Mouse (Mus musculus) cerebellum, postnatal 36 days (tissue): ENCODE data around the gene Vcl.

Experiments used
- DNase-seq, 2 experiments: peaks; one replicate each; pipeline ENCODE4 v3.0.0; 2021 to 2022; ENCODE audit warnings: mixed read lengths in 2 of 2

Vcl gene

DNA sequence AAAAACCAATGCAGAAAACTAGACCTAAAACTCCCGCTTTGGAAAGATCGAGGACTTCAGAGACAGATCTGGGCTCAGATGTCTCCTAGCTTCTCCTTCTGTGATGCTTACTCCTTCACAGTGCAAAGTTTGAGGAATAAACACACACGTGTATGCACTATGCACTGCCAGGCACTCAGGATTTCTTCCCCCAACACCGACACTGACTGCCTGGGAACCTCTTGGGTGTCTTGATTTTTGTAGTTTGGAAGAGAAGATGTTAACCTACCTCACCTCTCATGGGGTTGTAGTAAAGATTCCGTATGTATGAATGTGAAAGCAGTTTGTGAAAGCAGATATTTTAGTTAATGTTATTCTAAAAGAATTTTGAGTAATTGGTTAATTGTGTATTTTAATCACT lies 88.7 kb downstream of the Vcl start:
- no peak for DNase-seq

DNA sequence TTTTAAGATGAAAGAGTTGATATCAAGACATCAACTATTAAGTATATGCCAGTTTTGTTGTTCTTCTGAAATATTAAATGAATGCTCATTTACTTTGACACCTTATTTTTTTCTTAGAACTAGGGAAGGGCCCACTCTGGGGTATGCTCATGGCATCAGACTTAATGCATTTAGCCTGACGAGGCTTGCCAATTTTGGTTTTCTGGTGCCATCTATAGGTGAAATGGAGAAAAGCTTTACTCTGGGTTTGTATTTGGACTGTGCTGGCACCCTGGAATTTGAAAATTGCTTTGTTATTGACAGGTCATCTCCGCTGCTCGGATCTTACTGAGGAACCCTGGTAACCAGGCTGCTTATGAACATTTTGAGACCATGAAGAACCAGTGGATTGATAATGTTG lies 89.8 kb downstream of the Vcl start:
- DNase-seq: peak in 1 of 2 experiments; percentile 19

DNA sequence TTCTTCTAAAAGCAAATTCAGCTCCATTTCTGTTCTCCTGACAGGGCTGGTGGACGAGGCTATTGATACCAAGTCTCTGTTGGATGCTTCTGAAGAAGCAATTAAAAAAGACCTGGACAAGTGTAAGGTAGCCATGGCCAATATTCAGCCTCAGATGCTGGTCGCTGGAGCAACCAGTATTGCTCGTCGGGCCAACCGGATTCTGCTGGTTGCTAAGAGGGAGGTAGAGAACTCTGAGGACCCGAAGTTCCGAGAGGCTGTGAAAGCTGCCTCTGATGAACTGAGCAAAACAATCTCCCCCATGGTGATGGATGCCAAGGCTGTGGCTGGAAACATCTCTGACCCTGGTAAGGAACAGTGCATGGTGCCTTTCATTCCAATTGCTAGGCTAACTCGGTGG lies 91.2 kb downstream of the Vcl start:
- no peak for DNase-seq

DNA sequence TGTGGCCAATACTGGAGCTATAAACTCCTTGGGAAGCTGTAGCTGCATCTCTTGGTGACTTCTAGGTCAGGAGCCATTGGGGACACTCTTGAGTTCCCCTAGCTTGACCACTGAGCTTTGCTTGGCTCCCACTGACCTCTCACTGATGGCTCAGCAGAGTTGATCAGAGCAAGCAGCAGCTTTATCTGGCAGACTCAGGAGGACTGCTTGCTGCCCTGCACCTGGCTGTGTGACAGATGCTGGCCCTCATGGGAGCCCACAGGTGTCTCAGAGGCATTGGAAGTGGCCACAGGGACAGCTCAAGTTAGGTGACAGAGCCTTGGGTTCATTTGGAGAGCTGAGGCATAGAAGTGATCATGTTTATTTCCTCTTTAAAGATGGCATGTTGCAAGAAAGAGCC lies 98.3 kb downstream of the Vcl start:
- DNase-seq: no peak

DNA sequence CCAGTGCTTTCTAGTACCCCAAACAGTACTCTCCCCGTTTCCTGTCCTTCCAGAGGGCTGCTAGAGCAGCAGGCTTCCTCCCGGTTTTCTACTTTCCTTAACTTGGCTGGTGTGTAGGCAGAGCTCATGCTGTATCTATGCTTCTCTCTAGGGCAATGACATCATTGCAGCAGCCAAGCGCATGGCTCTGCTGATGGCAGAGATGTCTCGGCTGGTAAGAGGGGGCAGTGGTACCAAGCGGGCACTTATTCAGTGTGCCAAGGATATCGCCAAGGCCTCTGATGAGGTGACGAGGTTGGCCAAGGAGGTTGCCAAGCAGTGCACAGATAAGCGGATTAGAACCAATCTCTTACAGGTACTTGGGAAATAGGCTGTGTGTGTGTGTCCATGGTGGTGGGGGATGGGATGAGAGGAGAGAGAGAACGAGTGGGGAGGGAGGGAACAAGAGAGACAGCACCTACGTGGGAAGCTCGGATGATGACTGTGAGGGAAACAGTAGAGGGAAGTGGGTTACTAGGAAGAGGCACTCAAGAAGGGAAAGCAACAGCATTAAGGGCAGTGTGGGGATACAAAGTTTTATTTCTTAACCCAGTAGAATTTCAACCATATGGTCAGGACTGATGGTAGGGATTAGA lies 99.9 kb downstream of the Vcl start:
- DNase-seq: no peak

DNA sequence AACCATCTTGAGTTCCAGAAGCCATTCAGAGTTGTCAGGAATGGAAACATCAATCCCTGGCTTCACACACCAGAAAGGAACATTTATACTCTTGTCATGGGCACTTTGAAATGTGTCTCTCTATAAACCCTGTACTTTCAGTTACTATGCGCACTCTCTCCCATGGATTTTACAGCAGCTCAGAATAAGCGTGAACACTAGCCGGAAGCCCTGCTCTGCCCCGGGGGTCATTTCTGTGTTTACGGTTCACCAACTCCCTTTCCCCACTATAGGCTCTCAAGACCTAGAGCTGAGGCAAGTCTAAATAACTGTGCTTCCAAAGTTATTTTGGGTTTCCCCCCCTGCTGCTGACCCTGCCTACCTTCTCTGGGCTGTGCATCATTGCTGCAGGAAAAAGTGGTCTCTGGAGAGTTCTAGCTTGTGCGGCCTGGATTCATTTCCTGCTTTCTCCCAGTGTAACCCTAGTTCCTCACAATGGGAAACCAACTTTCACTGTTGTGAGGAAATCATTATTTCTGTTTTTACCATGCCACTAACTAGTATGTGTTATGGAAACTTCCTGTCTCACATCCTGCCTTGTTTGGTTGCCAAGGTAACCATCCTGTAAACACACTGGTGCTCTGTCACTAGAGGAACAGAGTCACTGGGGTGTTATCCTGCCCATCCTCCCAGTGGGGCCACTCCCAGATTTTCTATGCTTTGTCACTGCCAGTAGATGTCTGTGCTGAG lies 102.7 kb downstream of the Vcl start:
- no peak for DNase-seq

DNA sequence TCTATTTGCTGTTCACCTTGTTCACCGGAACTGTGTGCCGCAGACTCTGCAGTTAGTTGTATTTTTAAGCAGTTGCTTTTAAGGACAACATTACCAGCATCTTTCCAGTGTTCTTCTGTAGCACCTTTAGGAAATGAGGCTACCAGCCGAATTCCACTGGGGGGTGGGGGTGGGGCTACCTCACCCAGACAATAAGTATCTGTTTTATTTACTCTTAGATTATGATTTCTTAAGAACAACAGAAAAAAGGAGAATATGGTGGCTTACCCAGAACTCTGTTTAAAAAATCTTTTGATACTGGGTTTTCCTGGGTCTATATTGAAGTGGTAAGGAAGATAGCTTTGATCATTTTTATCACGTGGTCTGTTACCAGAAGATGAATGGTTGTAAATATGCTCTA lies 105.1 kb downstream of the Vcl start:
- DNase-seq: no peak

DNA sequence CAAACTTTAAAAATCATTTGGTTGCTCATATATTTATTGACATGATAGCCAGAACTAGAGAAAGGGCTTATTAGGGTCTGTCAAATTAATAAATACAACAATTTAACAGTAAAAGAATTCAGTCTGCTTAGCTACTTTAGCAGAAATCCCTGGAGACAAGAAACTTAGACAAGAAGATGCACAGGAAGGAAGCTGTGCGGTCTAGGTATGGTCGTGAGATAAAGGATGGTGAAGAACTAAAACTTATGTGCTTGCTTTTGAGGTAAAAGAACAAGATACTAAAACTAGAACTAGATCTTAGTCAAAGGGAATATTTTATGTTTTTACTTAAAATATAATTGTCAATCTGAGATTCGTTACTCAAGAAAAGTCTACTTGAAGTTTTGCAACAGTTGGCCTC lies 105.6 kb downstream of the Vcl start:
- no peak for DNase-seq

DNA sequence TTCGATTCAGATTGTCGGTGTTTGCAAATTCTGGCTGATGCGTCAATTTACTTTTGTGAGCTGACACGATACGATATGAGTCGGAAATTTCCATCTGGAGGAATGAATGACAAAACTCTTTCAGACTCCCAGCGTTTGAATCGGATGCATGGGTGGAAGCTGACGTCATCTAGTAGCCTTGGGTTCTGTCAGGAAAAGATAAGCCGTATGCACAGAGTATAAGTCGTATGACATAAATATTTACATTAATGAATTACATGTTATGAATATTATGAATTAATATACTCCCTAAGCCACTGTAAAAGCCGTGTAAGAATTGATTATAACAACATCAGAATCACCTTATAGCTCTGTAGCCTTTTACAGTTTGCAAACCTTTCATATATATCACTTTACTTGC lies 109.9 kb downstream of the Vcl start:
- no peak for DNase-seq

DNA sequence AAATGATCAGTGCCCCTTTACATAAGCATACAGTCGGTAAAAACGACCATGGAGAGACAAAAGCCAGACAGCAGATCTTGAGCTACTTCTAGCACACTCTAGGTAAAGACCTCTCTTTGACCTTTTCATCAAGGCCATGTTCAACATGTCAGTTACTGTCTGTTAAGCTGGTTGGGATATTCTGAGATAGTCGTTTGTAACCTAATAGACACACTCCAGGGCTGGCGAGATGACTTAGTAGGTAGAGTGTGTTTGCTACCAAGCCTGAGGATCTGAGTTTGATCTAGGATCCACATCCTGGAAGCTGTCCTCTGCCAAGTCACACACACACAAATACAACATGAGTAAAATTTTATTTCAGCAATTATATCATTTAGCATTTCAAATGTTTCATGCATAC lies 110.4 kb downstream of the Vcl start:
- no peak for DNase-seq

DNA sequence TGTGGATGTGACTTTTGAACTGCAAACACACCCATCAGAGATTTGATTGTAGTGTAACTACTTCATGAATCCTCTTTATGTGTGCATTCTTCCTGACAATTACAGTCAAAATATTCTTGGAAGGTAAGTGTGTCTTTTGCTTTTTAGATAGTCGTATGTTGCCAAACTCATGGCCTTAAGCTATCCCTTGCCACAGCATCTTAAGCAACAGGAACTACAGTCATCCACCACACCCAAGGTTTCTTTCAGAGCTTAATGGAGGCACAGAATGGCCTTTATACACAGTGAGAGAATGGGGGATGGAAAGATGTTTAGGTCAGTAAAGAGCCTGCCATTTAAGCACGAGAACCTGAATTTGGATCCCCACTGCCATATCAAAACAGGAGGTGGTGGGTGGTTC lies 118.6 kb downstream of the Vcl start:
- DNase-seq: no peak

DNA sequence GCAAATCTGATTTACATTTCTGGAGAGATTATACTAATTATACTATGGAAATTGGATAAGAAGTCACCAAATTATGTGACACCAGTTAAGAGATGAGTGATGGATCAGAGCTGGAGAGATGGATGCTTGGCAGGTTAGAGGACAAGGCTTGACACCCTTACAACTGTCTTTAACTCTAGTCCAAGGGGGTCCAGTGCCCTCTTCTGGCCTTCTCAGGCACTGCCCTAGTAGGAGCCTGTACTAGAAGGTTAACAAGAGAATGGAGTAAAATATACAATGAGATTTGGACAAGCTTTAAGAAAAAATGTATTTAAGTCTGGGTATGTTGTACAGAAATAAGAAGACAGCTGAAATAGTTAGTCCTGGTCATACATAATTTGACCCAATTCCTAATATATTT lies 119.7 kb downstream of the Vcl start:
- peak; percentile 22 to 33 for DNase-seq

DNA sequence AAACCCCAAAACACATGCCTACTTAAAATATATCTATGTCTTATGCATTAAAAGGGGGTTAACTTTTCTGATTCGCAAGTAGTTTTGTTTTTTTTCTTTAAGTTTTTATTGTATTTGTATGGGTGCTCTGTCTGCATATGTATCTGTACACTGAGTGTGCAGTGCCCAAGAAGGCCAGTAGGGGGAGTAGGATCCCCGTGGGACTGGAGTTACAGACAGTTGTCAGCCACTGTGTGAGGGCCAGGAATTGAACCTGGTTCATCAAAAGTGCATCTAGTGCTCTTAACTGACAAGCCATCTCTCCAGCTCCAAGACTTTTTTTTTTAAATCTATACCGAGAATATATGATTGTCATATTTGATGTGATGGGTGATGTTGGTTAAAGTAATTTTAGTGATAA lies 121.5 kb downstream of the Vcl start:
- DNase-seq: peak in 1 of 2 experiments; percentile 30

DNA sequence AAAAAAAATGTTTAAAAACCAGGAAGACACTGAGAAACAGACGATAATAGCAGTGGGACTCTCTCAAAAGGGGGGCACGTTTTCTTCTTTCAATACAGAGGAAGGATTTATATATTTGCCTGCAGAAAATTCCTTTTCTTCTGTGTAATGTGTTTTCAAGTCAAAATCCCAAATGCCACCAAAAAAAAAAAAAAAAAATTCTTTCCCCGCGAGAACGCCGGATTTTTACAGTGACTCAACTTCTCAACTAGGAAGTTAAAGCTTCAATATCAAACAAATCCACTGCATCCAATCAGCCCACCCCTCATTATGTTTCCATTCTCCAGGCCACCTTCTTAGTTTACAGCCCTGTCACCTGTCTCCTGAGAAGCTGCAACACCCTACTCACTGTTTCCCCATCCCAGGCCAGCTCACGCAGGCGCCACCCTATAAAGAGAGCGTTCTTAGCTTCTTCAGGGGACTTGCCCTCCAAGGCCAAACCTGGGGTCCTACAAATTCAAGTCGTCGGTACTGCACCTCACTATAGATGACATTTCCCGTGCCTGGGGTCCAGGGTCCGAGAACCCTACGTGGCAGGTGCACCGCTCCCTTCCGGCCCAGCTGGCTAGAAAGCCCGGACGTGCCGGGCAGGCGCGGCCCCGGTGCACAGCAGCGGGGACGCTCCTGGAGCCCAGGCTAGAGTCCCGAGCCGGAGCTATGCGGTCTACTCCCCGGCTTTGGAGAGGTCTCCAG lies 122.3 kb downstream of the Vcl start:
- no peak for DNase-seq

DNA sequence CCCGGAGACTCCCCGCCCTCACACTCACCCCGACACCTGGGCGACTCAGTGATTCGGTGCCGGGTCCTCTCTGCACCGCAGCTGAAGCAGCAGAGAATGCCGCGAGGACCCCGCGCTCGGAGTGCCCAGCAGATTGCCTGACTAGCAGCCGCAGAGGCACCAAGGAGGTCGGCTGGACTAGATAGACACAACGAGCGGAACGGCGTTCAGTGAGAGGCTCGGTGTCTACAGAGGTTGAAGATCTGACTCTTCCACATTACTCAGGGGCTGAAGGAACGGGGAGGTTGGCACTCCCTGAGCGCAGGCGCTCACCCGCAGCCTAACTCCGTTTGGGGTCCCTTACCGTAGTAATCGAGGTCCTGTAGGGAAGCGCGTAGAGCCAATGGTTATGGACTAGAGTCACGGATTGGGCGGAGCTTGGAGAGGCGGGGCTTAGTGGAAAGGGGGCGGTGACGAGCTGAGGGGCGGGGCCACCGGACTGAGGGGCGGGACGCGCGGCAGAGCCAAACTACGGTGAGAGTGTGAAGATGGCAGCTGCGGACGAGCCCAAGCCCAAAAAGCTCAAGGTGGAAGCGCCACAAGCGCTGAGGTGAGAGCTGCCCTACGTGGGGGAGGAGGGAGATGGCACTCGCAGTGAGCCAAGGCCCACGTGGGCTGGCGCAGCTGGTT lies 123.0 kb downstream of the Vcl start, which contains the start of the genes Ap3m1 and Adk:
TSS of gene Ap3m1 (minus strand) at position 397 of the 669 bp plus-strand sequence.
TSS of gene Adk (plus strand) at position 463 of the 669 bp plus-strand sequence.
- peak; percentile 90 to 91 for DNase-seq

DNA sequence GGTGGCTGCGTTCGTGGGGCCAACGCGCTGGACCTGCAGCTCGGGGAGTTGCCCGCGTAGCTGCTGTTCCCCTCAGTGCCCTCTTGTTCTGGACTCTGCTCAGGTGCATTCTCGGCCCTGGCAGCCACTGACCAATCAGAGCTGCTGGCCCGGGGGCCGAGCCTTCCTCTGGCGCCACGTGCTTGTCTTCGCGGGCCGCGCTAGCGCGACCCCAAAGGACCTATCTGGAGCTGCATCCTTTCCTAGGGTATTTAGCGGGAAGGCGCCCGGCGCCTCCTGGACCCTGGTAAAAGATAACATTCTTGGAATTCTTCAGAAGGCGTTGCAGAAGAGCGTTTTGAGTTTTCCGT lies 123.6 kb downstream of the Vcl start:
- peak; percentile 66 to 74 for DNase-seq

DNA sequence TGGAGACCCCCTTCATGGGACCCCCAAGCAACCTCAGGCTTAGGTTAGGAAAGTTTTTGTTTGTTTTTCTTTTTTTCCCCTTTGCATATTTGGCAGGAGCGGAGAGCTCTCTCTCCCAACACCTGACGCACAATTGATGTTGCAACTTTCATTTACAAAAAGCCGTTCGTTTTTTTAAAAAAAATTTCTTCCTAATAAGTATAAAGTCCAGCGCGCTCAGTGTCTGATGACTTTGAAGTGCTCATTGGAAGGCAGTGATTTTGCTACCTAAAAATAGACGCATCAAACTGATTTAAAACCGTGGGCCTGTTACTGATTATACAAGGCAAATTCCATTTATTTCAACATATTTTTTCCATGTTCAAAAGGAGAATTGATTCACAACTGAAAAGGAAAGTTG lies 124.0 kb downstream of the Vcl start:
- no peak for DNase-seq

DNA sequence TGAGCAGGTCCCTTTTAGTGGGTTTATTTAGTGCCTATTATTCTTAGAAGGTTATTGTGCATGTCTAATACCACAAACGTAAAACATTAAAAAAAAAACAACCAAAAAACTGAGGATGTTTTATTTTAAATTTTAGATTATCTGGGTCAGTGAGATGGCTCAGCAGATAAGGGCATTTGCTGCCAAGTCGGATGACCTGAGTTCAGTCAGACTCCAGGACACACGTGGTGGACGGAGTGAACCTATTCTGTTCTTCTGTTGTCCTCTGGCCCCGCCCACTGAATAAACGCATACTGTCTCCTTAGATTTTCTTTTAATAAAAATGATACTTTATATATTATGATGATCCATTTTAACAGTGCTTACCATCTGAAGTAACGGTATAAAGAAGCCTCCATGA lies 124.4 kb downstream of the Vcl start:
- DNase-seq: peak in 1 of 2 experiments; percentile 16

DNA sequence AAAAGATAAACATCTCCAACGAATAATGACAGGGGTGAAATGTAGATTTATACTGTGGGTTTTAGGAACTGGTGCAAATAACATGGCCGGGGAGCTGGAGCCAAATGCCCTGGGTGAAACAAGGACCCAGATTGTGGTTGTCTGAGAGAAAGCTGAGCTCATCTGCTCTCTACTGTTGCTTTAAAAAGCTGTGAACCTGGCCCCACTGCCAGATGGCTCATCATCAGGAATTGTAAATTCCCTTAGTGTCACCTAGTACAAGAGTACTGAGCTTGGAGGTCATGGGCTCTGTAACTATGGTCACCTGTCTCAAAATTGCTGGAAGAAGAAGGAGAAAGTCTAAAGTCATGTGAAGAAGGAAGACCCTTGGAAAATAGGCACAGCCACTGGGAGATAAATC lies 129.8 kb downstream of the Vcl start:
- DNase-seq: no peak

DNA sequence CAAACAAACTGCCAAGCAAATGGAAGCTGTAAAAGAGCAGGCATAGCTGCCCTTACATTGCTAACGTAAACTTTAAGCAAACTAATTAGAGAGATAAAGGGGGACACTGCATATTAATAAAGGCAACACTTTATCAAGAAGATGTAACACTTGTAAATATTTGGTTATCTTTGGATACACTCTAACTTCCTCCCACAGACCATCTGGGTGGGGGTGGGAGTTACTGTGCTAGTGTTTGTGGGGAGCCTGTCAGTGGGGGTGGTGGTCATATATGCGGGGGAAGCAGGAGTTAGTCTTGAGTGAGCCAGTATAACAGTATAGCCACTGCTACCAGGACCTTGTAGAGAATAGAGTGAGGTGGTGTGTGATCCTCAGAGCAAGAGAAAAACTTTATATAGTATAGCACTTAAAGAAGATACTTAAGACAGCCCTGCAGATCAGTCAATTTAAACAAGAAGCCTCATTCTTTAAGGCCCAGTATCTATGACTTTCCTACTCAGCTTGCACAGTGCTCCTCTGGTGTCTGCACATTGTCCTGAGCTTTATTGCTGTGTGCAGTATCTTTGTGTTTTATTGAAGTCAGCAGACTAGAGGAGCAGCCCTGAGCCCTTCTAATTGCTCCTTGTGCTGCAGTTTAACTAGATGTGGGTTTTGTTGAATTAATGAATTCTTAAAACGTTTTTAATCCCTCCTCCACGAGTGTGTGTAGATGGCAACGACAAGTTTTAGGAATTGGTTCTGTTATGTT lies 133.7 kb downstream of the Vcl start:
- DNase-seq: no peak

DNA sequence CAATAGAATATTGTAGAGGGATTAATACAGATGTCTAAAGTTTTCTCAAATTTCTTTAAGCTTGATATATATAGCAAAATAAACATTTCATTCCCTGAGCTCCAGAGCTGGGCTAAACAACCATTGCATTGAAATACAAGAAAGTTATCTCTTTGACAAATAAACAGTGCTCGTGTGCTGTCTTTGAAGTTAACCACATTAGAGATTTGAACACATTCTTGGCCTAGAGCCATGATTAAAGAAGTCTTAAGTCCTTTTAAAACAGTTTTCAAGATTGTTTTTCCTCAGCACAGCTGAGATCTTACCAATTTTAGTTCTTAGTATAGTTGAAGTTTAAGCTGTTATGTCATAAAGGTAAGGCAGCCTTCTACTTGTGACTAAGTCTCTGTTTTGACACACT lies 135.1 kb downstream of the Vcl start:
- DNase-seq: no peak

DNA sequence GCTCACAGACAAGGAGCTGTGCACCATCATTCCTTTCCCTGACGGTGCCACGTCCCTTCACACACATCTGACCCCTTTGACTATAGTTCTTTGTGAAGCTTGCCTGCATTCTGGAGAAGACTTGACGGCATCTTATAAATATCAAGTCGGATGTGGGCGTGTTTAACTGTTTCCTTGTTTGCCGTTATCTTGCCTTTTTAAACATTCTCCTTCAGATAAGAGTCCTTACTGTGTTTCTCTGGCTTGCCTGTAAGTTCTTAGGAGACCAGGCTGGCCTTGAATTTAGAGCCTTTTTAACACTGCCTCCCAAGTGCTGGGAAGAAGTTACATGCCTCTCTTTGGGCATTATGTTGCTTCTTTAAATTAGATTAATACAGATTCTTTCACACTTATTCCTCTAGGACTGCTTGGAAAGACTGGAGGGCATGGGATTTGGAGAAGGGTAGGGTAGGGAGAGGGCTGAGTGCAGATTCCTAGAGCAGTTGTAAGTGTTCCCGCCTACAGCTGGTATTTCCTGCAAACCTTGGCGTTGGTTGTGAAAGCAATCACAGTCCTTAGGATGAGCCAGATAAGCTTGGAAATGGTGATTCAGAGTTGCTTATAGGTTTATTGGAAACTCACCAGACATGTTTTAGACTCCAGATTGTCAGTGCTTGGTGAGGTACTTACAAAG lies 136.4 kb downstream of the Vcl start:
- DNase-seq: no peak
